Mouse (Mus musculus) lung, embryonic 15.5 days (tissue): ENCODE data around the gene Tle6. TPM values are rescaled to one million over a fixed set of nuclear protein-coding genes. Genes with fewer than 3 reads are reported as not detected.
A peak's percentile ranks its signal among the peaks of the same experiment; 100 is the strongest.

ENCODE experiments used
- ATAC-seq: fragments of 200-750 bp; cut with Nextera tagmentation; 2 replicates; pipeline ENCODE4 v1.8.0; 2017; ENCODE audit warnings: moderate number of reproducible peaks, borderline replicate concordance; ENCODE audit not compliant: low FRiP score, low TSS enrichment; ENCODE audit errors: extremely low read depth
- H3K27ac ChIP-seq: fragments of 300-500 bp; sonication (generic); 2 replicates; pipeline ENCODE4 v1.5.1; 2015; ENCODE audit warnings: moderate library complexity, mild to moderate bottlenecking, inconsistent platforms
- H3K27me3 ChIP-seq: fragments of 300-500 bp; sonication (generic); 2 replicates; pipeline ENCODE4 v1.6.1; 2015; ENCODE audit warnings: inconsistent platforms
- H3K36me3 ChIP-seq: fragments of 300-500 bp; sonication (generic); 2 replicates; pipeline ENCODE4 v1.6.1; 2015; ENCODE audit warnings: inconsistent platforms
- H3K4me1 ChIP-seq: fragments of 300-500 bp; sonication (generic); 2 replicates; pipeline ENCODE4 v1.6.1; 2015; ENCODE audit warnings: inconsistent platforms
- H3K4me2 ChIP-seq: fragments of 300-500 bp; sonication (generic); 2 replicates; pipeline ENCODE4 v1.6.1; 2015; ENCODE audit warnings: inconsistent platforms, mild to moderate bottlenecking, moderate library complexity
- H3K4me3 ChIP-seq: fragments of 300-500 bp; sonication (generic); 2 replicates; pipeline ENCODE4 v1.5.1; 2015; ENCODE audit warnings: mild to moderate bottlenecking, inconsistent platforms
- H3K9ac ChIP-seq: fragments of 300-500 bp; sonication (generic); 2 replicates; pipeline ENCODE4 v1.6.1; 2015; ENCODE audit warnings: inconsistent platforms
- H3K9me3 ChIP-seq: fragments of 300-500 bp; sonication (generic); 2 replicates; pipeline ENCODE4 v1.6.1; 2016; ENCODE audit warnings: inconsistent platforms
- WGBS: fragments of 180-500 bp; shearing (Covaris S2); methylation state at CpG from one replicate; pipeline ENCODE4 v1.1.7; 2015; 5-methylcytosine and 5-hydroxymethylcytosine counted together
- polyA plus RNA-seq: library from polyadenylated mRNA; unstranded; fragments of >200 nt; fragmentation: Nextera tagmentation; extraction: Ambion mirVana; gene quantifications from 2 replicates; pipeline ENCODE4 v1.2.1, GENCODE M21; 2015

Gene Tle6
- polyA plus RNA-seq, 1 experiment from 2014 or later, result 29.3 TPM

DNA sequence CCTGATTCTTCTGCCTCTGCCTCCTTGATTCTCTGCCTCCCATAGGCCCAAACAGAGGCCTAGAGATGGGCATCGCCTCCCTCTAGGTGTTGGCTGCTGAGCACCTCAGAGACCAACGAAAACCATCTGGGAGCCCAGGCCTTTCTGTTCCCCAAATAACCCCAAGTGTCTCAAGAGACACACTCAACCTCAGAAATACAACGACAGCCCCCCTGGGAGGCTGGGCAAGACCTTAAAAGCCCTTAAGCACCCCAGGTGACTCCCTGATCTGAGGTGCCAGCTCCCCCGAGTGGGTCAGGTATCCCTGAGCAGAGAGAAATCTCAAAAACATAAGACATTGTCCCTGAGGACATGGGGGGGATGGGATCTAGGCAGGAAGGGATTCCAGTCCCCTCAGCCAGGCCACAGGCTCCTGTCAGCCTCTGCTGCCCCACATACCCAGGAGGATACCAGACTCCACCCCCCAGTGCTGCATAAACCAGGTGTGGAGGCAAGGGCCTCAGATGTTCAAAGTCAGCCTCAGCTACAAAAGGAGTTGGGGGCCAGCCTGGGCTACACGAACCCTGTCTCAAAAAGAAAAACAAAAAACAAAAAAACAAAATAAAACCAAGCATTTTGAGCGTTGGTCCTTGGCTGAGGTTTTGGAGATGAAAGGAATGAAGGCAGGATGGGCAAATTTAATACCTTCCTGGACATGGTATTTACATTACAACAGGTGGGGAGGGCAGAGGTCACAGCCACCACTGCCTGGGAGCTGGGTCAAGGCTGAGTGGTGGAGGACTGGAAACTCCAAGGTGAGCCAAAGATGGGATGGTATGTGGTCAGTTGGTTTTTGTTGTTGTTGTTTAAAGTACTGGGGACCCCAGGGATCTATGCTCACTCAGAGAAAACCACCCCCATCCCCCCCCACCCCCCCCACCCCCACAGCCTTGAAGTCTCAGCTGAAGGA, 46.8 kb downstream of the Tle6 start:
- Histone ChIP-seq H3K27ac (no peak overlapping the region), H3K4me3 (no peak overlapping the region), H3K27me3 (no peaks in the 10 kb centered on the region), H3K36me3 (no peaks in the 10 kb centered on the region), H3K9me3 (no peaks in the 10 kb centered on the region), H3K4me1 (peaks cover 6% of the 10 kb centered on the region; the same call in 1 of the 2 replicates), H3K9ac (no peak overlapping the region), H3K4me2 (no peak overlapping the region)
- ATAC-seq, result no peak
- 66% methylated on average over 6 of the region's 6 CpGs for WGBS

DNA sequence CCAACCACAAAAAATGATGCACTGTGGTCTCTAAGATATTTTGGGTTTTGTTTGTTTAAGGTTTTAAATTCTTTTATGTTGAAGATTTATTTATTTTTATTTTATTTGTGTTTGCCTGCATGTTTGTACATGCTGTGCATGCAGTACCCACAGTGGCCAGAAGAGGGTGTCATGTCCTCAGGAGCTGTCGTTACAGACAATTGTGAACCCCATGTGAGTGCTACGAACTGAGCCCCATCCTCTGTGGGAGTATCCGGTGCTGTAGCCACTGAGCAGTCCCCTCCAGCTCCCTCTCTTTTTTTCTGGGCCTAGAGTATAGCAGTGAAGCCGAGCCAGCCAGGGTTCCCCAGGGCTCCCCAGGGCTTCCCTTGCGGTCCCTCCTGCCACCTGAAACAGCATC, 47.6 kb downstream of the Tle6 start:
- no peaks in the 10 kb centered on the region for H3K36me3 ChIP-seq
- no peak overlapping the region for H3K27ac ChIP-seq
- 88% methylated on average over 5 of the region's 5 CpGs for WGBS
- no peak for ATAC-seq
- H3K4me3 ChIP-seq, result no peak overlapping the region
- H3K4me2 ChIP-seq, result no peak overlapping the region
- no peaks in the 10 kb centered on the region for H3K9me3 ChIP-seq
- H3K4me1 ChIP-seq, result 0 out of 2 replicates have a peak, but pooled peaks cover 3% of the 10 kb centered on the region
- H3K27me3 ChIP-seq, result no peaks in the 10 kb centered on the region
- H3K9ac ChIP-seq, result no peak overlapping the region

DNA sequence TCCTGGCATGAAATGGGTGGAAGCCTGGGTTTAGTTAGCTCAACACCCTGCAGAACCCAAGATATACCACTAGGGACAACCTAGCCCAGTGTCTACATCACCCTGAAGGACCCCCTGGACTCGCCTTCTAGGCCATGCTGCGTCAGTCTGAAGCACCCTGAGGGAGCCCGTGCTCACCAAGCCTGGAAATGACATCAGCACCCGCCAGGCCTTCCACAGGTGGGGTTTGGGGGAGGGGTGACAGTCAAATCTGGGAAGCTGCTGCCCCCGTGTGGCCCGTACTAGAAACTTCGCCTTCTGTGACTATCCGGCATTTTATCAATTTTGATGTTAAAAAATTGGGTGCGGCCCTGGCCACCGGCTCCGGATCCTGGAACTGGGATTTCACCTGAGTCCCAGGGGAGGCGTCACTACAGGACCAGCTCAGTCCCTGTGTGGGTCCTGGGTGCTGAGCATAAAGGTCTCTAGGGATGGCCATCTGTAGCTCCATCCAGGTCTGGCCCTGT, 49.2 kb downstream of the Tle6 start:
- H3K4me1 ChIP-seq, result 0 out of 2 replicates have a peak, but pooled peaks cover 3% of the 10 kb centered on the region
- no peaks in the 10 kb centered on the region for H3K27me3 ChIP-seq
- H3K4me3 ChIP-seq, result no peak overlapping the region
- no peaks in the 10 kb centered on the region for H3K36me3 ChIP-seq
- WGBS, result 2% methylated on average over 12 of the region's 12 CpGs
- peak; percentile 89 for ATAC-seq
- H3K9me3 ChIP-seq, result no peaks in the 10 kb centered on the region
- H3K9ac ChIP-seq, result no peak overlapping the region
- H3K27ac ChIP-seq, result peak overlapping the region; percentile 30
- H3K4me2 ChIP-seq, result no peak overlapping the region

DNA sequence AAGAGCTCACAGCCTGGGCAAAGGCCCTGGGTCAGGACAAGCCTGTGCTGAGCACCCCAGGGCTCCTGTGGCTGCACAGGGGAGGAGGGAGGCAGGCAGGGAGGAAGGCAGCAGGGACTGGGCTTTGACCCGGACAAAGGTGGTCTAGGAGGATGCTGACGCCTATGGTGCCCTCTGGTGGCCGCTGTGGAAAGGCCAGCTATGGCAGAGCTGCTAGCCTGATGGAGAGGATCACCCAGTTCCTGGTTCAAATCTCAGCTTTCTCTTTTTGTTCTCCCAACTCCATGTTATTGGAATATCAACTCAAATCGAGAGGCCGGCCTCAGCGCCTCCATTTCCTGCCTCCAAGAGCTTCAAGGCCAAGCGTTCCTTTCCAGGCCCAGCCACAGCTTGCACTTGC, 50.6 kb downstream of the Tle6 start:
- H3K27ac ChIP-seq, result no peak overlapping the region
- no peaks in the 10 kb centered on the region for H3K27me3 ChIP-seq

GRCm38 (mm10) chr10:81548944-81549343, 51.9 kb downstream of the Tle6 start:
- no peak overlapping the region for H3K4me3 ChIP-seq

More for the DNA sequence above, 50.6 kb downstream of the Tle6 start:
- no peaks in the 10 kb centered on the region for H3K36me3 ChIP-seq
- H3K4me3 ChIP-seq, result no peak overlapping the region
- 11% methylated on average over 7 of the region's 7 CpGs for WGBS
- no peak for ATAC-seq
- 0 out of 2 replicates have a peak, but pooled peaks cover 9% of the 10 kb centered on the region for H3K4me1 ChIP-seq
- no peak overlapping the region for H3K4me2 ChIP-seq
- H3K9ac ChIP-seq, result no peak overlapping the region
- H3K9me3 ChIP-seq, result no peaks in the 10 kb centered on the region

DNA sequence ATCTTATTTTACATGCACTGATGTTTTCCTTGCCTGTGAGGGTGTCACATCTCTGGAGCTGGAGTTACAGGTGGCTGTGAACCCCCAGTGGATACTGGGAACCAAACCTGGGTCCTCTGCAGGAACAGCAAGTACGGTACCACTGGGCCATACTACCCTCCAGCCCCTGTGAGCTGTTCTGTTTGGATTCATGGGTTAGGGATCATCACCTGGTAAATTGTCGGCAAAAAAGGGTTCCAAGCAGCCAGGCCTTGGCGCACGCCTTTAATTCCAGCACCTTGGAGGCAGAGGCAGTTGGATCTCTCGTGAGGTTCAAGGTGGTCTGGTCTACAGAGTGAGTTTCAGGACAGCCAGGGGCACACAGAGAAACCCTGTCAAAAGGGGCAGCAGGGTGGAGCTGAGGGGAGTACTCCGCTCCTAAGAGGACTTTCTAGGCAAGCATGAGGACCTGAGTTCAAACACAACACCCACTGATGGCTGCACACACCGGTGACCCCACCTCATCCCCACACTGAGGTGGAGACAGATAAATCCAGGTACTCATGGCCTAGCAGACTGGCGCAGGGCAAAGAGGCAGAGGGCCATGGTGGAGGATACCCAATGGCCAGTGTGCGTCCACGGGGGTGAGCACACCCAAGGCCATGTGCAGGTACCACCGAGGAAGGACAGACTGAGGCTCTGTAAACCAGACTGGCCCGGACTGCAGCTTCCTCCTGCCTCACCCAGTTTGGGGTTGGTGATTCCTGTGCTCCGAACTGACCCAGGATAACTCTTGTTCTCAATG, 53.9 kb downstream of the Tle6 start:
- H3K9me3 ChIP-seq, result no peaks in the 10 kb centered on the region
- no peaks in the 10 kb centered on the region for H3K27me3 ChIP-seq
- 92% methylated on average over 13 of the region's 13 CpGs for WGBS
- no peaks in the 10 kb centered on the region for H3K36me3 ChIP-seq
- peaks cover 32% of the 10 kb centered on the region for H3K4me1 ChIP-seq
- no peak overlapping the region for H3K9ac ChIP-seq
- H3K27ac ChIP-seq, result 0 out of 2 replicates have a peak overlapping the region, but pooled peaks have one; percentile 31
- H3K4me2 ChIP-seq, result no peak overlapping the region
- no peak overlapping the region for H3K4me3 ChIP-seq
- ATAC-seq, result no peak

More at GRCm38 (mm10) chr10:81548944-81549343, 51.9 kb downstream of the Tle6 start:
- H3K9me3 ChIP-seq, result no peaks in the 10 kb centered on the region
- H3K4me1 ChIP-seq, result peaks cover 12% of the 10 kb centered on the region
- H3K27ac ChIP-seq, result no peak overlapping the region
- ATAC-seq, result no peak
- no peak overlapping the region for H3K9ac ChIP-seq
- no peak overlapping the region for H3K4me2 ChIP-seq
- no peaks in the 10 kb centered on the region for H3K36me3 ChIP-seq
- H3K27me3 ChIP-seq, result no peaks in the 10 kb centered on the region
- WGBS, result 55% methylated on average over 5 of the region's 5 CpGs

DNA sequence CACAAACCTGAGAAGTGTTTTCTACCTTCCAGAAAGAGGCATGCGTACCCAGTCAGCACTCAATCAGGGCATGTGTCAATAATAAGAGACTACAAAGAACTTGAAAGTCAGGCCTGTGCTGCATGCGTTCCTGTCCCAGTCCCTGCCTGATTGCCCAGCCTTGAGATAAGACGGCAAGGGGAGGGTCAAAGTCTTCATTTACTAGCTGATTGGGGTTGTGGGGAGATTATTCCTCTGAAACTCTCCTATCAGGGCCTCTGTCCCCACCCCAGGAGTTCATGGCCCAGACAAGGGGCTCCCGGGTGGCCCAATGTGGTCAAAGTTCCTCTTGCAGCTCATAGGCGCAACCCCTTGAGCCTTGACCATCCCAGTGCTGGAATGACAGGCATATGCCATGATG, 54.5 kb downstream of the Tle6 start:
- no peaks in the 10 kb centered on the region for H3K27me3 ChIP-seq
- H3K27ac ChIP-seq, result 0 out of 2 replicates have a peak overlapping the region, but pooled peaks have one; percentile 31
- H3K36me3 ChIP-seq, result no peaks in the 10 kb centered on the region
- H3K9me3 ChIP-seq, result no peaks in the 10 kb centered on the region
- no peak for ATAC-seq
- H3K9ac ChIP-seq, result peak overlapping the region; percentile 29; the same call in 1 of the 2 replicates
- H3K4me2 ChIP-seq, result no peak overlapping the region
- 56% methylated on average over 5 of the region's 5 CpGs for WGBS
- no peak overlapping the region for H3K4me3 ChIP-seq
- peaks cover 35% of the 10 kb centered on the region for H3K4me1 ChIP-seq

DNA sequence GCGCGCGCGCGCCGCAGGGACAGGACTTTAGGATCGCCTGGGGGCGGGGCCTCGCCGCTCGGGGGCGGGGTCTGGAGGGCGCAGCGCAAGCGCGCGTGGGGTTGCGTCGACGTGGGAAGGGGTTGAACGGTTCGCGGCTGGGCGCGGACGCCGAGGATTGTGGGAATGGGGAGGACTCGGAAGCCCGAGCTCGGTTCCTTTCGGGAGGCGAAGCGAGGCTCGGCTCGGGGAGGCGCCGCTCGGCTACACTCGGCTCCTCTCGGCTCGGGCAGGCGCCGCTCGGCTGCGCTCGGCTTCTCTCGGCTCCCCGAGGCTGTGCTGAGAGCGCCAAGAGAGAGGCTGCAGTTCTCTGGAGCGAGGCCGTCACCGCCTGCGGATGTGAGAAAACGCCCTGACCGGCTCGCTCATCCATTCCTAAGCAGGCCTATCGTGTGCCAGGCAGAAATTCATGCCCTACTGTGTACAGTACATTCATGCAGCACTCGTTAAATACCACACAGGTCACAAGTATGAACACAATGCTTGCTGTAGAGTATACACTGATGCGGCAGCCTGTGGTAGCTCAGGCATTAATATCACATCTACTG, 55.6 kb downstream of the Tle6 start, which contains the start of gene Gna11:
Gene Gna11 (minus strand): TSS at position 30 of the 587 bp plus-strand sequence.
- Histone ChIP-seq H3K27ac (peak within 1 kb of the TSS; percentile 84), H3K9ac (peak within 1 kb of the TSS; percentile 74), H3K27me3 (no peaks in the 10 kb centered on the region), H3K4me2 (peak within 1 kb of the TSS; percentile 86), H3K4me3 (peak within 1 kb of the TSS; percentile 83), H3K4me1 (peaks cover 36% of the 10 kb centered on the region), H3K9me3 (no peaks in the 10 kb centered on the region), H3K36me3 (no peaks in the 10 kb centered on the region)
- peak; percentile 96 for ATAC-seq
- 2% methylated on average over 53 of the region's 59 CpGs for WGBS

GRCm38 (mm10) chr10:81544296-81545160, 56.3 kb downstream of the Tle6 start:
- Histone ChIP-seq H3K9ac (peak overlapping the region; percentile 74), H3K4me1 (peaks cover 36% of the 10 kb centered on the region), H3K4me2 (peak overlapping the region; percentile 86), H3K27ac (peak overlapping the region; percentile 64), H3K9me3 (no peaks in the 10 kb centered on the region), H3K36me3 (no peaks in the 10 kb centered on the region), H3K4me3 (peak overlapping the region; percentile 83), H3K27me3 (no peaks in the 10 kb centered on the region)
- under 1% methylated on average over 67 of the region's 93 CpGs for WGBS
- ATAC-seq, result no peak; the same call in 1 of the 2 replicates

DNA sequence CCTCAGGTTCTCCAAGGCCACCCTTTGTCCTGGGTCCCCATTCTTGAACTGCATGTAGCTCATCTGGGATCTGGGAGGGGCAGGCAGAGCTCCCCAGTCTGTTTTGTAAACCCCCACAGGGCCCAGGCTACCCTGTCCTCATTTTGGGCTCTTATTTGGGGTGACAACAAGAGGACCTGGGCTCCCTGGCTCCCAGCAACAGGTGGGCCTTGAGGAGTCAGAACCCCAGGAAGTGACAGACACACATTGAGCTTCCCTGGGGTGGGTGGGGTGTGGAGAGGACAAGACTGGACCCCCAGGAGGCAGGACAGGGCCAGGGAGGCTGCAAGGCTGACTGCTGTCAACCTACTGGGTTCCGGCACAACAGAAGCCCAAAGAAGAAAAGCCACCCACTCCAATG, 57.2 kb downstream of the Tle6 start:
- Histone ChIP-seq H3K36me3 (no peaks in the 10 kb centered on the region), H3K4me3 (peak overlapping the region; percentile 83), H3K27me3 (no peaks in the 10 kb centered on the region), H3K9me3 (no peaks in the 10 kb centered on the region), H3K4me1 (peaks cover 36% of the 10 kb centered on the region), H3K4me2 (peak overlapping the region; percentile 86), H3K9ac (peak overlapping the region; percentile 74), H3K27ac (no peak overlapping the region)
- 73% methylated on average over 1 of the region's 1 CpGs for WGBS
- ATAC-seq, result no peak
